Mouse (Mus musculus) heart, adult 18-20 months (tissue): ENCODE results near the gene Cers5. TPM values are rescaled to one million over a fixed set of nuclear protein-coding genes. Genes with fewer than 3 reads are reported as not detected.

ENCODE experiments used
- DNase-seq, 2 experiments: peaks; one replicate each; pipeline ENCODE4 v3.0.0; 2021 to 2022; ENCODE audit warnings: mixed read lengths in 1 of 2
- total RNA-seq, 2 experiments: library from RNA; stranded (reverse); gene quantifications; 2 replicates each; pipeline ENCODE4 v1.2.3; 2021

The Cers5 gene
- total RNA-seq, 2 experiments from 2014 or later, result 16.6 to 19.9 TPM

- peak; percentile 98 for DNase-seq
Measured at GRCm38 (mm10) chr15:99725341-99726155, 47.1 kb downstream of the Cers5 start, which contains the start of gene Cox14. Gene Cox14 (plus strand): TSS chr15:99725618.

GRCm38 (mm10) chr15:99724292-99725021 lies 48.2 kb downstream of the Cers5 start:
- peak; percentile 81 to 84 for DNase-seq

GRCm38 (mm10) chr15:99723515-99724291 lies 49.0 kb downstream of the Cers5 start:
- peak; percentile 81 to 87 for DNase-seq

GRCm38 (mm10) chr15:99723120-99723514 lies 49.6 kb downstream of the Cers5 start:
- DNase-seq, result peak in 1 of 2 experiments; percentile 40

GRCm38 (mm10) chr15:99721921-99722743 lies 50.6 kb downstream of the Cers5 start:
- DNase-seq, result no peak

GRCm38 (mm10) chr15:99719865-99720264 lies 52.8 kb downstream of the Cers5 start:
- no peak for DNase-seq

GRCm38 (mm10) chr15:99718461-99719021 lies 54.1 kb downstream of the Cers5 start:
- DNase-seq, result peak; percentile 45 to 59

- peak; percentile 67 to 74 for DNase-seq
Measured at GRCm38 (mm10) chr15:99717386-99718334, 55.0 kb downstream of the Cers5 start, which contains the start of gene Gpd1. Gene Gpd1 (plus strand): TSS chr15:99717515.

GRCm38 (mm10) chr15:99716814-99717213 lies 55.9 kb downstream of the Cers5 start:
- DNase-seq, result no peak

- DNase-seq, result no peak
Measured at GRCm38 (mm10) chr15:99715982-99716746, 56.5 kb downstream of the Cers5 start.

- peak in 1 of 2 experiments; percentile 38 for DNase-seq
Measured at GRCm38 (mm10) chr15:99715361-99715865, 57.3 kb downstream of the Cers5 start.

GRCm38 (mm10) chr15:99714858-99715257 lies 57.8 kb downstream of the Cers5 start:
- peak; percentile 81 to 87 for DNase-seq

GRCm38 (mm10) chr15:99714206-99714605 lies 58.5 kb downstream of the Cers5 start:
- peak; percentile 54 to 65 for DNase-seq

- DNase-seq, result no peak
Measured at GRCm38 (mm10) chr15:99713569-99713968, 59.1 kb downstream of the Cers5 start.

- no peak for DNase-seq
Measured at GRCm38 (mm10) chr15:99712666-99713559, 59.8 kb downstream of the Cers5 start.

GRCm38 (mm10) chr15:99711491-99711890 lies 61.2 kb downstream of the Cers5 start:
- DNase-seq, result no peak
